Mouse (Mus musculus): ENCODE data around the gene Fancm.
"Not testable (repeated sequence)": the region's sequence is repeated elsewhere in the genome, so short reads cannot be mapped to it uniquely, and the experiment has no call there.

The Fancm gene

GRCm38 (mm10) chr12:65136121-65136520 is 60.7 kb downstream of the Fancm start:
- not testable (repeated sequence) for DNase-seq

DNA sequence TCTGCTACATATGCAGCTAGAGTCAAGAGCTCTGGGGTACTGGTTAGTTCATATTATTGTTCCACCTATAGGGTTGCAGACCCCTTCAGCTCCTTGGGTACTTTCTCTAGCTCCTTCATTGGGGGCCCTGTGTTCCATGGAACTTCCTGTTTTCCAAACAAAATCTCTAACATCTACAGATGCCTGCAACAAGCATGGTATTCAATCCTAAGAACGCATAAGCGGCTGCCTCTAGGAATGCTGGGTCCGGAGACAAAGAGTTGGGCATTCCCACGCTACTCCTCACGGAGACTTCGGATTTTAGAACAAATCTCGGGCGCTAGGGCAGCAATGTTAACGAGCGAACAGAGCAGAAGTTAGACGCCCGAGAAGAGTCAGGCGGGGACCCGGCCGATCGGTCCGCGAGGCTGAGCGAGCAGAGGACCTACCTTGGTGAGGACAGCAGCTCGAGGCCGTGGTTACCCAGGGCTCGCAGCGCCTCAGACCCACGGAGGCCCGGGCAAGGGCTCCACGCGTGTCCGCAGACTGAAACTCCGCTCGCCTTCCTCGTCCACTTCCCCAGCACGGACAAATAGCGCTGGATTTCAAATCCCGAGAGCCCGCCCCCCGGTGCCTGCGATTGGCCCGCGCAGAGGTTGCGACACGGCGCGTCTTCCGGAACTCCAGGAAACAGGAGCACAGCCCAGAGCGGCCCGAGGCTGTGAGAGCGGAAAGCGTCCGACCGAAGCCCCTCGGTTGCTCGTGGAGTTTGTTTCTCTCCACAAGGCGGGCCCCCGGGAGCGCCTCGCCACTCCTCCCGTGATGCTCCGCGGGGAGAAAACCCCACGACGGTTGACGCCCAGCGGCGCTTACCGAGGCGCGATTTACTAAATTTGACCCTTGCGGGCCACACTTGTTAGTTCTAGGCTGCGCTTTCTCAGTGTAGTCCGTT is 96.9 kb downstream of the Fancm start, which contains the start of gene Mis18bp1:
Gene Mis18bp1, minus strand, starts transcription at position 584 of the 931 bp plus-strand sequence.
- peak; percentile 96 to 98 for DNase-seq

- peak; percentile 70 to 71 for DNase-seq
Observed at GRCm38 (mm10) chr12:65172959-65173358, 97.6 kb downstream of the Fancm start.

DNA sequence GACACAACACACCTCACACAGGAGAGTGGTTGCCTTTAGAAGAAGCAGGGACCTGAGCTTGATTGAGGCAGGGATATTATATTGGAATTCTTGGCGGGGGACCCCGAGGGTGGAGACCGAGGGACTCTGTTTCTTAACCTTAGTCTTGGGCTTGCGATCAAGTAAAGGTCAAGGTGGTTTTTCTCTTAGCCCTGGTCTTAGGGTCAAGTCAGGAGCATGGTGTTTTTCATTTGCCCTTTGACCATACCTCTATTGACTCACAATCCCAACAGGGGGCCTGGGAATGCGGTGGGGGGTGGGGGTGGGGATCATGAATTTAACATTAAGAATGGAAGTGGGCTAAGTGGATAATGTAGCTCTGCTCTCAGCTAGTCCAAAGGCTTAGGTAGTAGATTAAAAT is 98.3 kb downstream of the Fancm start:
- no peak for DNase-seq
